In genomic region chr5:65019823-65020222, GRCm38 (mm10) we compare ENCODE assay signal across 8 mouse cellular contexts. TPM values are rescaled to one million over a fixed set of nuclear protein-coding genes. Genes with fewer than 3 reads are reported as not detected.
DNase-seq lines count a peak whose midpoint lies in the region; ATAC-seq and TF ChIP-seq lines count a peak whose summit lies in the region.

No protein-coding gene starts in this region.

- 45% methylated on average over 7 of the region's 7 CpGs for WGBS in kidney, postnatal 0 days
- 54% methylated on average over 7 of the region's 7 CpGs for WGBS in midbrain, embryonic 15.5 days

- no peak overlapping the region; the same call in 1 of the 2 replicates for H3K27ac ChIP-seq in kidney, postnatal 0 days
- H3K27ac ChIP-seq in midbrain, embryonic 15.5 days, result peak overlapping the region; percentile 50; the same call in 1 of the 2 replicates

- H3K4me2 ChIP-seq in kidney, postnatal 0 days (ENCODE audit: low read length), result no peak overlapping the region
- H3K4me2 ChIP-seq in midbrain, embryonic 15.5 days, result no peak overlapping the region

- H3K36me3 ChIP-seq in kidney, postnatal 0 days (ENCODE audit: insufficient read depth, low read length), result peaks cover 10% of the 10 kb centered on the region
- H3K36me3 ChIP-seq in midbrain, embryonic 15.5 days (replicated peaks), result no peaks in the 10 kb centered on the region

- no peaks in the 10 kb centered on the region for H3K4me1 ChIP-seq in kidney, postnatal 0 days (replicated peaks; ENCODE audit: insufficient read depth, low read length)
- peaks cover 9% of the 10 kb centered on the region for H3K4me1 ChIP-seq in midbrain, embryonic 15.5 days

- ATAC-seq in kidney, postnatal 0 days (replicated peaks; ENCODE audit: low FRiP score, low read depth), result peak; percentile 54
- peak; percentile 77 for ATAC-seq in midbrain, embryonic 15.5 days (replicated peaks)

- no peaks in the 10 kb centered on the region for H3K9me3 ChIP-seq in kidney, postnatal 0 days (replicated peaks; ENCODE audit: low read length)
- no peaks in the 10 kb centered on the region for H3K9me3 ChIP-seq in midbrain, embryonic 15.5 days

- H3K27me3 ChIP-seq in kidney, postnatal 0 days (ENCODE audit: insufficient read depth, low read length), result no peaks in the 10 kb centered on the region
- no peaks in the 10 kb centered on the region for H3K27me3 ChIP-seq in midbrain, embryonic 15.5 days (replicated peaks)

- peak; percentile 18 for DNase-seq in embryo, embryonic 10.5 days (ENCODE audit: low spot score)
- no peak for DNase-seq in embryo, embryonic 9.5 days (ENCODE audit: extremely low spot score)
- peak; percentile 66 to 73 for DNase-seq in right cerebral cortex, postnatal 10 days (ENCODE audit: low spot score in 2 of 2)
- no peak for DNase-seq in right cerebral cortex, adult 18-20 months
- DNase-seq in cerebellum, postnatal 36 days, result peak; percentile 86 to 88
- DNase-seq in kidney, postnatal 0 days (ENCODE audit: low spot score), result peak; percentile 50
- DNase-seq in right cerebral cortex, adult 2 months (ENCODE audit: low spot score in 2 of 2), result no peak

- peak; percentile 55 for TF ChIP-seq CTCF in kidney, postnatal 0 days (IDR thresholded peaks at IDR 0.05; ENCODE audit: low read depth)

- H3K9ac ChIP-seq in kidney, postnatal 0 days (ENCODE audit: low read depth, low read length), result no peak overlapping the region
- no peak overlapping the region for H3K9ac ChIP-seq in midbrain, embryonic 15.5 days

- H3K4me3 ChIP-seq in kidney, postnatal 0 days (replicated peaks; ENCODE audit: low read depth, low read length), result no peak overlapping the region
- no peak overlapping the region for H3K4me3 ChIP-seq in midbrain, embryonic 15.5 days

RNA-seq across cellular contexts. Expression of gene Fam114a1, which starts 50.0 kb away (rescaled TPM):
- polyA plus RNA-seq in kidney, postnatal 0 days (2015; fragmentation: Nextera tagmentation; extraction: Ambion mirVana), result 28.9 and 32.6 TPM in 2 replicates
- 7.5 and 8.3 TPM in 2 replicates for polyA plus RNA-seq in midbrain, embryonic 15.5 days (2015; fragmentation: Nextera tagmentation; extraction: Ambion mirVana)

RNA-seq across cellular contexts. Expression of gene Tlr6, which starts 59.9 kb away (rescaled TPM):
- polyA plus RNA-seq in kidney, postnatal 0 days (2015; fragmentation: Nextera tagmentation; extraction: Ambion mirVana), result 0.32 and 0.42 TPM in 2 replicates
- polyA plus RNA-seq in midbrain, embryonic 15.5 days (2015; fragmentation: Nextera tagmentation; extraction: Ambion mirVana), result 0.40 and 0.82 TPM in 2 replicates

Comparison
In these comparisons a context has a peak if more than half of its experiments do, and no peak if none do; other contexts are left out.
1. DNase-seq: peak in embryo, embryonic 10.5 days (single experiment), right cerebral cortex, postnatal 10 days (2 of 2), cerebellum, postnatal 36 days (2 of 2) and kidney, postnatal 0 days (single experiment); none in embryo, embryonic 9.5 days (single experiment), right cerebral cortex, adult 18-20 months (single experiment) and right cerebral cortex, adult 2 months (0 of 2).